In the genomic region with DNA sequence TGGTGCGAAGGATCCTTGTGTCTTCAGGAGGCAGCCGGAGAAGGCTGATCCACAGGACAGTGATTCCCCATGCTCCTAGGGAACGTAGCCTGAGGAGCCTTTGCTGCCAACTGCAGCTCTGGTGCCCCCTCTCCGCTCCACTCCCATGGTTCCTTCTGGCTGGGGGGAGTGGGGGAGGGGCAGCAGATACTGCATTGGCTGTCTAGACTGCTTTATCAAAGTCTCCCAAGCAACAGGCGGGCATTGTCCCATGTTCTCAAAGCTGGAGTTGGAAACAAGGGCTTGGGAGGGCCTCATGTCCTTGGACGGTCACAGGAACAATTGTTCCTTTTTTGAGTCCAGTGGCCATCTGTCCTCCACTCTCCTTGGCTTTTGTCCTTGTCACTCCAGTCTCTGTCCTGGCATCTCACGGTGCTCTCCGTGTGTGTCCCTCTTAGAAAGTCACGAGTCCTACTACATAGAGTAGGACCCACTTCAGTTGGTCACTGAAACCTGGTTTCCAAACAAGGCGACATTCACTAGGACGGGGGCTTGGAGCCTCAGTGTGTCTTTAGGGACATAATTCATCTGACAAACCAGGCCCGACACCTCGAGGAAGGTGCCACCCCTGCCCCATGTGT, we compare ENCODE assay signal across 12 mouse cellular contexts. TPM values are rescaled to one million over a fixed set of nuclear protein-coding genes. Genes with fewer than 3 reads are reported as not detected.
DNase-seq lines count a peak whose midpoint lies in the region; ATAC-seq and TF ChIP-seq lines count a peak whose summit lies in the region.
"Had no signal": no experiment of that assay in that cellular context is flagged by ENCODE, and none has a peak within 500 bp of the region (broad histone marks: within the 10 kb centered on the region; RNA-seq: fewer than 3 reads in every experiment).

No protein-coding gene starts in this region.

- no peaks in the 10 kb centered on the region for H3K27me3 ChIP-seq in heart, embryonic 16.5 days (ENCODE audit: control insufficient read depth, insufficient read depth, low read length)
- no peaks in the 10 kb centered on the region for H3K27me3 ChIP-seq in midbrain, embryonic 14.5 days (ENCODE audit: control insufficient read depth, insufficient read depth, low read length)
- H3K27me3 ChIP-seq in limb, embryonic 10.5 days (ENCODE audit: low read depth, poor library complexity, severe bottlenecking): no peaks in the 10 kb centered on the region
- H3K27me3 ChIP-seq: CH12.LX had no signal

- H3K4me1 ChIP-seq in heart, embryonic 16.5 days (ENCODE audit: control insufficient read depth, insufficient read depth, low read length): peaks cover 25% of the 10 kb centered on the region
- peaks cover 2% of the 10 kb centered on the region; the same call in 1 of the 2 replicates for H3K4me1 ChIP-seq in midbrain, embryonic 14.5 days (ENCODE audit: control insufficient read depth, insufficient read depth, low read length)
- H3K4me1 ChIP-seq in limb, embryonic 10.5 days: peaks cover 5% of the 10 kb centered on the region

- WGBS in heart, embryonic 16.5 days: 35% methylated on average over 13 of the region's 13 CpGs
- WGBS in midbrain, embryonic 14.5 days: 49% methylated on average over 13 of the region's 13 CpGs
- 80% methylated on average over 13 of the region's 13 CpGs for WGBS in limb, embryonic 10.5 days

- H3K4me2 ChIP-seq in heart, embryonic 16.5 days (ENCODE audit: low read depth, low read length): peak overlapping the region; percentile 45
- H3K4me2 ChIP-seq in midbrain, embryonic 14.5 days (ENCODE audit: low read length): no peak overlapping the region

- H3K27ac ChIP-seq in gastrocnemius, adult 2 months: no peak overlapping the region
- H3K27ac ChIP-seq in heart, embryonic 16.5 days (ENCODE audit: low read length): peak overlapping the region; percentile 99
- no peak overlapping the region for H3K27ac ChIP-seq in midbrain, embryonic 14.5 days (replicated peaks; ENCODE audit: low read depth, low read length)
- H3K27ac ChIP-seq in limb, embryonic 10.5 days: no peak overlapping the region

- no peak overlapping the region for H3K4me3 ChIP-seq in gastrocnemius, adult 2 months
- no peak overlapping the region for H3K4me3 ChIP-seq in heart, embryonic 16.5 days (ENCODE audit: low read length)
- H3K4me3 ChIP-seq in midbrain, embryonic 14.5 days (replicated peaks; ENCODE audit: low read depth, low read length): no peak overlapping the region
- no peak overlapping the region for H3K4me3 ChIP-seq in limb, embryonic 10.5 days
- H3K4me3 ChIP-seq: megakaryocyte, embryonic 14.5 days had no signal

- peak overlapping the region; percentile 74 for H3K9ac ChIP-seq in heart, embryonic 16.5 days (ENCODE audit: low read length)
- no peak overlapping the region for H3K9ac ChIP-seq in midbrain, embryonic 14.5 days (replicated peaks; ENCODE audit: low read length)

- peak; percentile 31 for DNase-seq in gastrocnemius, postnatal 14 days
- no peak for DNase-seq in gastrocnemius, adult 2 months
- peak; percentile 61 for DNase-seq in embryo, embryonic 10 days (ENCODE audit: low spot score)
- peak; percentile 61 for DNase-seq in midbrain, embryonic 14.5 days
- no peak for DNase-seq in limb, embryonic 10.5 days (ENCODE audit: low spot score)
- no peak for DNase-seq in kidney, postnatal 36 days
- no peak for DNase-seq in kidney, adult 8-10 months

- no peak for TF ChIP-seq CTCF in gastrocnemius, adult 2 months (IDR thresholded peaks at IDR 0.05)

- intact Hi-C loops in gastrocnemius, postnatal 14 days (cut with DNase I; ENCODE audit: low total_unique reads): loop anchor here (5.0 to 10.0 kb wide), 2 partner anchors 36 to 108 kb away; no protein-coding TSS in a partner anchor
- intact Hi-C loops in gastrocnemius, adult 2 months (cut with DNase I): no loop called here

- peak; percentile 84 for ATAC-seq in heart, embryonic 16.5 days (replicated peaks; ENCODE audit: extremely low read depth, insufficient read depth, low FRiP score)
- no peak for ATAC-seq in midbrain, embryonic 14.5 days (ENCODE audit: low FRiP score, low TSS enrichment)

- no peaks in the 10 kb centered on the region for H3K9me3 ChIP-seq in heart, embryonic 16.5 days (replicated peaks; ENCODE audit: control insufficient read depth, low read length)
- H3K9me3 ChIP-seq in midbrain, embryonic 14.5 days (ENCODE audit: control insufficient read depth, low read length): no peaks in the 10 kb centered on the region; the same call in 1 of the 2 replicates
- no peaks in the 10 kb centered on the region for H3K9me3 ChIP-seq in limb, embryonic 10.5 days (replicated peaks)
- H3K9me3 ChIP-seq: megakaryocyte, embryonic 14.5 days had no signal

- no peaks in the 10 kb centered on the region for H3K36me3 ChIP-seq in heart, embryonic 16.5 days (ENCODE audit: control insufficient read depth, insufficient read depth)
- H3K36me3 ChIP-seq in midbrain, embryonic 14.5 days (ENCODE audit: control insufficient read depth, insufficient read depth, low read length): no peaks in the 10 kb centered on the region
- no peaks in the 10 kb centered on the region for H3K36me3 ChIP-seq in limb, embryonic 10.5 days

RNA-seq across cellular contexts. Expression of gene Kcne1, which starts 12.9 kb away (rescaled TPM):
- total RNA-seq in gastrocnemius, postnatal 14 days (2021): not detected
- not detected for total RNA-seq in gastrocnemius, adult 2 months (2021)
- 166 and 187 TPM in 2 replicates for polyA plus RNA-seq in heart, embryonic 16.5 days (2015; fragmentation: Nextera tagmentation; extraction: Ambion mirVana)
- 0.07 TPM in 1 of 2 replicates, not detected in the other for polyA plus RNA-seq in midbrain, embryonic 14.5 days (2014; fragmentation: Nextera tagmentation; extraction: Ambion mirVana)
- polyA plus RNA-seq in limb, embryonic 10.5 days (2016; fragmentation: Nextera tagmentation; extraction: Ambion mirVana): 0.05 and 0.40 TPM in 2 replicates
- total RNA-seq: layer of hippocampus, adult 18-20 months had no signal

RNA-seq across cellular contexts. Expression of gene Fam243, which starts 25.2 kb away (rescaled TPM):
- not detected for total RNA-seq in gastrocnemius, postnatal 14 days (2021)
- not detected for total RNA-seq in gastrocnemius, adult 2 months (2021)
- polyA plus RNA-seq in heart, embryonic 16.5 days (2015; fragmentation: Nextera tagmentation; extraction: Ambion mirVana): 0.05 TPM in 1 of 2 replicates, not detected in the other
- polyA plus RNA-seq in midbrain, embryonic 14.5 days (2014; fragmentation: Nextera tagmentation; extraction: Ambion mirVana): not detected in 2 replicates
- polyA plus RNA-seq in limb, embryonic 10.5 days (2016; fragmentation: Nextera tagmentation; extraction: Ambion mirVana): 0.13 TPM in 1 of 2 replicates, not detected in the other
- total RNA-seq: CH12.LX; layer of hippocampus, adult 18-20 months had no signal
- polyA plus RNA-seq: stomach, embryonic 14.5 days had no signal

RNA-seq across cellular contexts. Expression of gene Smim11, which starts 45.3 kb away (rescaled TPM):
- 10 to 100 TPM; 52.0 to 65.5 TPM for total RNA-seq in gastrocnemius, postnatal 14 days (2021)
- total RNA-seq in gastrocnemius, adult 2 months (2021): 10 to 100 TPM; 62.7 to 83.8 TPM
- polyA plus RNA-seq in heart, embryonic 16.5 days (2015; fragmentation: Nextera tagmentation; extraction: Ambion mirVana): 120 and 124 TPM in 2 replicates
- 71.6 and 75.9 TPM in 2 replicates for polyA plus RNA-seq in midbrain, embryonic 14.5 days (2014; fragmentation: Nextera tagmentation; extraction: Ambion mirVana)
- polyA plus RNA-seq in limb, embryonic 10.5 days (2016; fragmentation: Nextera tagmentation; extraction: Ambion mirVana): 112 and 114 TPM in 2 replicates

RNA-seq across cellular contexts. Expression of gene Kcne2, which starts 54.2 kb away (rescaled TPM):
- total RNA-seq in gastrocnemius, postnatal 14 days (2021): not detected
- not detected for total RNA-seq in gastrocnemius, adult 2 months (2021)
- 1.1 and 1.3 TPM in 2 replicates for polyA plus RNA-seq in heart, embryonic 16.5 days (2015; fragmentation: Nextera tagmentation; extraction: Ambion mirVana)
- 0.53 and 3.0 TPM in 2 replicates for polyA plus RNA-seq in midbrain, embryonic 14.5 days (2014; fragmentation: Nextera tagmentation; extraction: Ambion mirVana)
- polyA plus RNA-seq in limb, embryonic 10.5 days (2016; fragmentation: Nextera tagmentation; extraction: Ambion mirVana): 0.18 TPM in 1 of 2 replicates, not detected in the other
- total RNA-seq: CH12.LX had no signal

Comparison
In these comparisons a context has a peak if more than half of its experiments do, and no peak if none do; other contexts are left out.
1. DNase-seq: peak in gastrocnemius, postnatal 14 days (single experiment), embryo, embryonic 10 days (single experiment) and midbrain, embryonic 14.5 days (single experiment); none in gastrocnemius, adult 2 months (single experiment), limb, embryonic 10.5 days (single experiment), kidney, postnatal 36 days (0 of 2) and kidney, adult 8-10 months (0 of 2).
2. RNA of gene Kcne1, which starts 12.9 kb away (polyA plus RNA-seq): 166 to 187 TPM in heart, embryonic 16.5 days; 0.05 to 0.40 TPM in limb, embryonic 10.5 days and 0.07 TPM in midbrain, embryonic 14.5 days; every median in the first group is over 100 times any median in the second.